Mouse (Mus musculus) MEL (cell line): ENCODE data around the gene Crybb3.

Source experiments
- E2F4 ChIP-seq: IDR thresholded peaks from 2 replicates; pipeline ENCODE4 v1.6.1; 2011; ENCODE audit warnings: low read depth, low read length, improper control_type of control experiment, borderline replicate concordance
- GATA1 ChIP-seq: IDR thresholded peaks from 2 replicates; pipeline ENCODE4 v1.6.1; 2011; ENCODE audit warnings: low read depth, low read length, improper control_type of control experiment
- MYC ChIP-seq: IDR thresholded peaks from 2 replicates; pipeline ENCODE4 v1.6.1; 2011; ENCODE audit warnings: low read depth, mild to moderate bottlenecking, low read length, improper control_type of control experiment, moderate library complexity
- NELFE ChIP-seq: IDR thresholded peaks from 2 replicates; pipeline ENCODE4 v1.6.1; 2011; ENCODE audit warnings: low read depth, low read length, improper control_type of control experiment
- POLR2A ChIP-seq, 2 experiments: IDR thresholded peaks; 2 replicates each; pipeline ENCODE4 v1.6.1; 2011 to 2012; ENCODE audit warnings: low read length in 2 of 2, mild to moderate bottlenecking in 2 of 2, control low read depth in 1 of 2, improper control_type of control experiment in 1 of 2, low read depth in 1 of 2, moderate library complexity in 1 of 2; ENCODE audit not compliant: control insufficient read depth in 1 of 2, insufficient read depth in 1 of 2, poor library complexity in 1 of 2
- POLR2AphosphoS5 ChIP-seq: IDR thresholded peaks from 2 replicates; pipeline ENCODE4 v1.6.1; 2012; ENCODE audit warnings: low read depth, borderline replicate concordance, mild to moderate bottlenecking, inconsistent platforms, low read length, moderate library complexity, mixed read lengths
- USF1 ChIP-seq: IDR thresholded peaks from 2 replicates; pipeline ENCODE4 v1.6.1; 2014; ENCODE audit warnings: low read depth, mild to moderate bottlenecking, inconsistent platforms, low read length, improper control_type of control experiment, moderate library complexity

GRCm38 (mm10) chr5:113107709-113108108 lies 26.3 kb upstream of the Crybb3 start:
- TF ChIP-seq POLR2A (IDR thresholded peaks at IDR 0.05; ENCODE audit: control insufficient read depth in 1 of 2, insufficient read depth in 1 of 2, low read depth in 1 of 2, low read length in 2 of 2, poor library complexity in 1 of 2), result no peak
- no peak for TF ChIP-seq NELFE
- no peak for TF ChIP-seq MYC
- no peak for TF ChIP-seq USF1
- TF ChIP-seq E2F4, result no peak
- TF ChIP-seq POLR2AphosphoS5, result no peak
- no peak for TF ChIP-seq GATA1
